Mouse (Mus musculus) limb, embryonic 14.5 days (tissue): ENCODE measurements at regions not wholly inside any gene's neighbourhood (a gene's known extent, or its start where the extent isn't known, plus 50 kb on each side); places are given as distances from the start of the nearest gene placed in this dataset.
A peak's percentile ranks its signal among the peaks of the same experiment; 100 is the strongest.

ENCODE experiments used
- ATAC-seq: fragments of 200-750 bp; cut with Nextera tagmentation; 2 replicates; pipeline ENCODE4 v1.8.0; 2017; ENCODE audit warnings: low read depth, moderate number of reproducible peaks, moderate TSS enrichment; ENCODE audit not compliant: low FRiP score
- DNase-seq: peaks from one replicate; pipeline ENCODE4 v3.0.0-alpha.2; 2015; ENCODE audit warnings: low spot score
- H3K27ac ChIP-seq: fragments of 300-500 bp; sonication (generic); replicated peaks from 2 replicates; pipeline ENCODE4 v1.5.1; 2014; ENCODE audit warnings: low read depth, mild to moderate bottlenecking, low read length, moderate library complexity, mixed read lengths
- H3K27me3 ChIP-seq: fragments of 300-500 bp; sonication (generic); 2 replicates; pipeline ENCODE4 v1.6.1; 2014; ENCODE audit warnings: low read length, mixed read lengths; ENCODE audit not compliant: control insufficient read depth, insufficient read depth
- H3K36me3 ChIP-seq: fragments of 300-500 bp; sonication (generic); 2 replicates; pipeline ENCODE4 v1.6.1; 2014; ENCODE audit warnings: mild to moderate bottlenecking, low read length, moderate library complexity, mixed read lengths; ENCODE audit not compliant: control insufficient read depth, insufficient read depth
- H3K4me1 ChIP-seq: fragments of 300-500 bp; sonication (generic); 2 replicates; pipeline ENCODE4 v1.6.1; 2014; ENCODE audit warnings: antibody characterized with exemption, low read length, mixed read lengths; ENCODE audit not compliant: control insufficient read depth, insufficient read depth
- H3K4me2 ChIP-seq: fragments of 300-500 bp; sonication (generic); replicated peaks from 2 replicates; pipeline ENCODE4 v1.6.1; 2014; ENCODE audit warnings: low read depth, mild to moderate bottlenecking, low read length, moderate library complexity; ENCODE audit not compliant: severe bottlenecking
- H3K4me3 ChIP-seq: fragments of 300-500 bp; sonication (generic); replicated peaks from 2 replicates; pipeline ENCODE4 v1.5.1; 2014; ENCODE audit warnings: low read length
- H3K9ac ChIP-seq: fragments of 300-500 bp; sonication (generic); 2 replicates; pipeline ENCODE4 v1.6.1; 2014; ENCODE audit warnings: mild to moderate bottlenecking, low read depth, low read length, moderate library complexity; ENCODE audit not compliant: severe bottlenecking
- H3K9me3 ChIP-seq: fragments of 300-500 bp; sonication (generic); 2 replicates; pipeline ENCODE4 v1.6.1; 2016; ENCODE audit warnings: low read length; ENCODE audit not compliant: control insufficient read depth
- POLR2A ChIP-seq: fragments of 200-500 bp; IDR thresholded peaks from 2 replicates; pipeline ENCODE4 v1.8.0; 2012; ENCODE audit warnings: inconsistent platforms, mild to moderate bottlenecking, moderate library complexity, borderline replicate concordance; ENCODE audit not compliant: insufficient read depth, insufficient read length; ENCODE audit errors: extremely low read depth
- WGBS: fragments of 180-500 bp; shearing (Covaris S2); extraction: QIAGEN DNeasy Blood & Tissue Kit; methylation state at CpG from one replicate; pipeline ENCODE4 v1.1.7; 2014; 5-methylcytosine and 5-hydroxymethylcytosine counted together

GRCm38 (mm10) chr8:116404571-116404970 is 100.2 kb upstream of the Dynlrb2 start:
- Histone ChIP-seq H3K36me3 (no peaks in the 10 kb centered on the region), H3K9me3 (no peaks in the 10 kb centered on the region), H3K27me3 (no peaks in the 10 kb centered on the region), H3K4me2 (no peak overlapping the region), H3K4me3 (no peak overlapping the region), H3K27ac (no peak overlapping the region), H3K9ac (no peak overlapping the region), H3K4me1 (no peaks in the 10 kb centered on the region)
- ATAC-seq (no peak), DNase-seq (no peak)
- no peak for TF ChIP-seq POLR2A

- no peak overlapping the region for H3K27ac ChIP-seq
These were observed 101.4 kb upstream of the Dynlrb2 start for GRCm38 (mm10) chr8:116403366-116403765.

GRCm38 (mm10) chr8:116399452-116399851 is 105.3 kb upstream of the Dynlrb2 start:
- ATAC-seq (no peak), DNase-seq (no peak)
- Histone ChIP-seq H3K27ac (no peak overlapping the region), H3K27me3 (no peaks in the 10 kb centered on the region), H3K4me2 (no peak overlapping the region), H3K36me3 (no peaks in the 10 kb centered on the region), H3K9me3 (no peaks in the 10 kb centered on the region), H3K4me3 (no peak overlapping the region), H3K4me1 (no peaks in the 10 kb centered on the region), H3K9ac (no peak overlapping the region)
- WGBS = 69% methylated on average over 2 of the region's 2 CpGs
- TF ChIP-seq POLR2A = no peak

More at GRCm38 (mm10) chr8:116403366-116403765, 101.4 kb upstream of the Dynlrb2 start:
- Histone ChIP-seq H3K9ac (no peak overlapping the region), H3K4me3 (no peak overlapping the region), H3K27me3 (no peaks in the 10 kb centered on the region), H3K36me3 (no peaks in the 10 kb centered on the region), H3K9me3 (no peaks in the 10 kb centered on the region), H3K4me1 (no peaks in the 10 kb centered on the region), H3K4me2 (no peak overlapping the region)
- 49% methylated on average over 5 of the region's 5 CpGs for WGBS
- no peak for ATAC-seq
- no peak for DNase-seq
- no peak for TF ChIP-seq POLR2A

GRCm38 (mm10) chr8:116398565-116399205 is 106.1 kb upstream of the Dynlrb2 start:
- ATAC-seq = no peak
- Histone ChIP-seq H3K4me2 (no peak overlapping the region), H3K4me1 (no peaks in the 10 kb centered on the region), H3K4me3 (no peak overlapping the region), H3K27ac (no peak overlapping the region), H3K9me3 (no peaks in the 10 kb centered on the region), H3K27me3 (no peaks in the 10 kb centered on the region), H3K9ac (no peak overlapping the region), H3K36me3 (no peaks in the 10 kb centered on the region)
- no peak for TF ChIP-seq POLR2A
- DNase-seq = no peak
- WGBS = 83% methylated on average over 11 of the region's 11 CpGs

GRCm38 (mm10) chr8:116385193-116385955 is 119.4 kb upstream of the Dynlrb2 start:
- 48% methylated on average over 23 of the region's 23 CpGs for WGBS
- peak overlapping the region; percentile 13; the same call in 1 of the 2 replicates for H3K4me3 ChIP-seq

More at GRCm38 (mm10) chr8:116385193-116385955, 119.4 kb upstream of the Dynlrb2 start:
- Histone ChIP-seq H3K36me3 (no peaks in the 10 kb centered on the region), H3K4me1 (peaks cover 19% of the 10 kb centered on the region), H3K9me3 (no peaks in the 10 kb centered on the region), H3K27ac (no peak overlapping the region), H3K27me3 (no peaks in the 10 kb centered on the region), H3K4me2 (peak overlapping the region; percentile 31), H3K9ac (peak overlapping the region; percentile 14; the same call in 1 of the 2 replicates)
- no peak for DNase-seq
- no peak for ATAC-seq
- TF ChIP-seq POLR2A = no peak
